Mouse (Mus musculus): Measurements from ENCODE around the gene Gramd4. TPM values are rescaled to one million over a fixed set of nuclear protein-coding genes. Genes with fewer than 3 reads are reported as not detected.

Gramd4 gene
- total and polyA plus RNA-seq, 2 experiments from 2014 or later, result 22.5 to 47.6 TPM

GRCm38 (mm10) chr15:86169817-86170110 lies 112.3 kb downstream of the Gramd4 start:
- Histone ChIP-seq H3K36me3 (ENCODE audit: insufficient read depth, low read length) (peaks cover 5% of the 10 kb centered on the region; the same call in 1 of the 2 replicates), H3K27me3 (ENCODE audit: insufficient read depth, low read length) (no peaks in the 10 kb centered on the region), H3K4me1 (ENCODE audit: insufficient read depth, low read length) (peaks cover 11% of the 10 kb centered on the region; the same call in 1 of the 2 replicates), H3K9ac (replicated peaks; ENCODE audit: low read length, poor library complexity, severe bottlenecking) (no peak overlapping the region), H3K9me3 (ENCODE audit: low read length) (no peaks in the 10 kb centered on the region), H3K4me2 (ENCODE audit: low read depth, low read length, poor library complexity, severe bottlenecking) (no peak overlapping the region), H3K4me3 (ENCODE audit: low read depth, low read length) (no peak overlapping the region), H3K27ac (ENCODE audit: low read depth, low read length) (no peak overlapping the region)
- no peak for TF ChIP-seq CTCF (IDR thresholded peaks at IDR 0.05)
- DNase-seq (ENCODE audit: low spot score) (no peak), ATAC-seq (ENCODE audit: low FRiP score) (no peak)
- WGBS, result 82% methylated on average over 4 of the region's 4 CpGs

- no peak overlapping the region for H3K4me3 ChIP-seq (ENCODE audit: low read depth, low read length)
- no peaks in the 10 kb centered on the region for H3K9me3 ChIP-seq (ENCODE audit: low read length)
- no peak for ATAC-seq (ENCODE audit: low FRiP score)
- H3K9ac ChIP-seq (replicated peaks; ENCODE audit: low read length, poor library complexity, severe bottlenecking), result no peak overlapping the region
- WGBS, result 83% methylated on average over 12 of the region's 12 CpGs
- H3K4me2 ChIP-seq (ENCODE audit: low read depth, low read length, poor library complexity, severe bottlenecking), result no peak overlapping the region
- DNase-seq (ENCODE audit: low spot score), result no peak
- no peaks in the 10 kb centered on the region for H3K27me3 ChIP-seq (ENCODE audit: insufficient read depth, low read length)
- no peaks in the 10 kb centered on the region for H3K36me3 ChIP-seq (ENCODE audit: insufficient read depth, low read length)
- peaks cover 11% of the 10 kb centered on the region; the same call in 1 of the 2 replicates for H3K4me1 ChIP-seq (ENCODE audit: insufficient read depth, low read length)
- no peak overlapping the region for H3K27ac ChIP-seq (ENCODE audit: low read depth, low read length)
- no peak for TF ChIP-seq CTCF (IDR thresholded peaks at IDR 0.05)
Observed at GRCm38 (mm10) chr15:86171316-86171715, 113.8 kb downstream of the Gramd4 start.

GRCm38 (mm10) chr15:86172124-86172523 lies 114.6 kb downstream of the Gramd4 start:
- Histone ChIP-seq H3K4me3 (ENCODE audit: low read depth, low read length) (no peak overlapping the region), H3K4me2 (ENCODE audit: low read depth, low read length, poor library complexity, severe bottlenecking) (no peak overlapping the region), H3K27ac (ENCODE audit: low read depth, low read length) (no peak overlapping the region; the same call in 1 of the 2 replicates), H3K9ac (replicated peaks; ENCODE audit: low read length, poor library complexity, severe bottlenecking) (no peak overlapping the region), H3K27me3 (ENCODE audit: insufficient read depth, low read length) (no peaks in the 10 kb centered on the region), H3K36me3 (ENCODE audit: insufficient read depth, low read length) (no peaks in the 10 kb centered on the region), H3K9me3 (ENCODE audit: low read length) (no peaks in the 10 kb centered on the region), H3K4me1 (ENCODE audit: insufficient read depth, low read length) (peaks cover 11% of the 10 kb centered on the region; the same call in 1 of the 2 replicates)
- DNase-seq (ENCODE audit: low spot score) (no peak), ATAC-seq (ENCODE audit: low FRiP score) (no peak)
- whole genome bisulfite sequencing, result 57% methylated on average over 3 of the region's 3 CpGs
- TF ChIP-seq CTCF (IDR thresholded peaks at IDR 0.05), result no peak

- Histone ChIP-seq H3K4me2 (ENCODE audit: low read depth, low read length, poor library complexity, severe bottlenecking) (no peak overlapping the region), H3K4me1 (ENCODE audit: insufficient read depth, low read length) (peaks cover 11% of the 10 kb centered on the region; the same call in 1 of the 2 replicates), H3K36me3 (ENCODE audit: insufficient read depth, low read length) (no peaks in the 10 kb centered on the region), H3K9ac (replicated peaks; ENCODE audit: low read length, poor library complexity, severe bottlenecking) (no peak overlapping the region), H3K27ac (ENCODE audit: low read depth, low read length) (no peak overlapping the region; the same call in 1 of the 2 replicates), H3K27me3 (ENCODE audit: insufficient read depth, low read length) (no peaks in the 10 kb centered on the region), H3K4me3 (ENCODE audit: low read depth, low read length) (no peak overlapping the region), H3K9me3 (ENCODE audit: low read length) (no peaks in the 10 kb centered on the region)
- ATAC-seq (ENCODE audit: low FRiP score), result no peak
- TF ChIP-seq CTCF (IDR thresholded peaks at IDR 0.05), result no peak
- 83% methylated on average over 6 of the region's 6 CpGs for WGBS
- DNase-seq (ENCODE audit: low spot score), result no peak
Observed at GRCm38 (mm10) chr15:86172526-86172925, 115.0 kb downstream of the Gramd4 start.

GRCm38 (mm10) chr15:86173136-86173985 lies 115.9 kb downstream of the Gramd4 start:
- no peak overlapping the region; the same call in 1 of the 2 replicates for H3K27ac ChIP-seq (ENCODE audit: low read depth, low read length)
- no peak for DNase-seq (ENCODE audit: low spot score)
- no peak for ATAC-seq (ENCODE audit: low FRiP score)
- H3K9me3 ChIP-seq (ENCODE audit: low read length), result no peaks in the 10 kb centered on the region
- H3K9ac ChIP-seq (replicated peaks; ENCODE audit: low read length, poor library complexity, severe bottlenecking), result no peak overlapping the region
- no peaks in the 10 kb centered on the region for H3K36me3 ChIP-seq (ENCODE audit: insufficient read depth, low read length)
- H3K4me3 ChIP-seq (ENCODE audit: low read depth, low read length), result no peak overlapping the region
- H3K4me1 ChIP-seq (ENCODE audit: insufficient read depth, low read length), result peaks cover 11% of the 10 kb centered on the region; the same call in 1 of the 2 replicates
- 46% methylated on average over 16 of the region's 16 CpGs for WGBS
- no peaks in the 10 kb centered on the region for H3K27me3 ChIP-seq (ENCODE audit: insufficient read depth, low read length)
- H3K4me2 ChIP-seq (ENCODE audit: low read depth, low read length, poor library complexity, severe bottlenecking), result no peak overlapping the region
- TF ChIP-seq CTCF (IDR thresholded peaks at IDR 0.05), result no peak

Measured in midbrain, postnatal 0 days (tissue).